Mouse (Mus musculus) adrenal gland, postnatal 10 days (tissue): ENCODE data around the gene Epb41. TPM values are rescaled to one million over a fixed set of nuclear protein-coding genes. Genes with fewer than 3 reads are reported as not detected.

ENCODE experiments used
- DNase-seq: peaks from one replicate; pipeline ENCODE4 v3.0.0; 2021; ENCODE audit warnings: mixed read lengths
- total RNA-seq, 2 experiments: library from RNA; stranded (reverse); gene quantifications; 2 replicates each; pipeline ENCODE4 v1.2.3; 2021

Epb41 gene
- total RNA-seq, 2 experiments from 2014 or later, result 77.8 to 79.6 TPM

- DNase-seq, result no peak
Measured at GRCm38 (mm10) chr4:132043726-132044125, 31.4 kb downstream of the Epb41 start.

DNA sequence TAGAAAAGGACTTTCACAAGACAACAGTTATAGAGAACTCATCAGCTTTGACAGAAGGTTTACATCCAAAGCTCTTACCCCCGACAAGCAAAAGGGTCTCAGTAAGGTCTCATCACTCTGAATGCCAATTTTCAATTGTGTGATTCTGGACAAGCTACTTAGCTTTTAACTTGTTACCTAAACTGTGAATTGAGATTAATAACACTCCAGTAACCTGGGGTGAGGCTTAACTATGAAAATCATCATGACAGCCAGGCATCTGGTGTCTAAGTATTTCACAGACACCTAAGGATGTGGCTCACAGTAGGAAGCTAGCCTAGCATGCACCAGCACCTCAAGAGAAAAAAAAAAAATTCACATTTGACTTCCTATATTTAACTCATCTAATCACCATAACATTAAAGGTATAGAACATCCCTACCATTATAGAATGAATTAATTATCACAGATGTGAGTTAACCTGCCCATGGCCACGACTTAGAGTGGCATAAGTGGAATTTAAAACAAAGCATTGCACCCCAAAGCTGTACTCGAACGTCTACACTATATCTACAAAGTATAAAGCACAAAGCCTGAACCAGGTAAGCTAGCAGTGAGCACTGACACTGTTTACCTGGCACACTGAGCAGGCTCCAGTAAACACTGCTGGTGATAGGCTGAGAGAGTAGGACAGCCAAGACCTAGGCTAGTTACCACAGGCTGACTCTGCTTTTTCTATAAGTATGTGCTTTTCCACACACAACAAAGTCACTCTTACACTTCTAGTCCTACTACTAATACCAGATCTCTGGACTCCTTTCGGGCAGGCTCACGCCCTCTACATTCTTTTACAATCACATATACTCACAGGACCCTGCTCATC, 33.4 kb downstream of the Epb41 start:
- no peak for DNase-seq

DNA sequence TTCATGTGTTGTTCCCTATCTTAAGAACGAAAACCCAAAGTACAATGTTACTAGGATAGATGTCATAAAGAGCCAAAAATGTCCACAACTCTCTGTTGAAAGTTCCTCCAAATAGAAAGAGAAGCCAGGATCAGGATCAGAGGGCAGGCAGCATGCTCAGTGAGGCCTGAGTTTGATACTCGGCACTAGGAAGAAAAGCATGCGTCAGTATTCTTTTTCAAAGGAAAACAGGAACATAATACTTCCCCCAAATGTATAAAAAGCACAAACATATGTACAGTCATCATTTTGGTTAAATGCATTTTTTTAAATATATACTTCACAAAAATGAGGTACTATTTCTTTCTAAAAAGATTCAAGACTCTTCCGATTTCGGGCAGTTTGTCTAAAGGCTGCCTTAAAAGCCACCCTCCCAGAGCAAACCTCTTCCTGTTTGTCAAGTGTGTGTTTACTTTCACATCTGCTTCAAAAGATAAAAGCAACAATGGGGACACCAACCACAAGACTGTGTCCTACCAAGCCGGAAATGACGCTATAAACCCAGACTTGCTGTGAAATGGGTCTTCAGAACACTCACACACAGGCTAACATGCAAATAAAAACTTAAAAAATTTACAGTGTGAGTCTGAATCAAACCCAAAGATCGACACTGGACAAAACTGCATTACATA, 35.0 kb downstream of the Epb41 start:
- no peak for DNase-seq

GRCm38 (mm10) chr4:132039521-132039920, 35.6 kb downstream of the Epb41 start:
- DNase-seq, result no peak

GRCm38 (mm10) chr4:132038809-132039208, 36.3 kb downstream of the Epb41 start:
- no peak for DNase-seq

GRCm38 (mm10) chr4:132037991-132038390, 37.1 kb downstream of the Epb41 start:
- no peak for DNase-seq

GRCm38 (mm10) chr4:132037137-132037536, 38.0 kb downstream of the Epb41 start:
- DNase-seq, result no peak

DNA sequence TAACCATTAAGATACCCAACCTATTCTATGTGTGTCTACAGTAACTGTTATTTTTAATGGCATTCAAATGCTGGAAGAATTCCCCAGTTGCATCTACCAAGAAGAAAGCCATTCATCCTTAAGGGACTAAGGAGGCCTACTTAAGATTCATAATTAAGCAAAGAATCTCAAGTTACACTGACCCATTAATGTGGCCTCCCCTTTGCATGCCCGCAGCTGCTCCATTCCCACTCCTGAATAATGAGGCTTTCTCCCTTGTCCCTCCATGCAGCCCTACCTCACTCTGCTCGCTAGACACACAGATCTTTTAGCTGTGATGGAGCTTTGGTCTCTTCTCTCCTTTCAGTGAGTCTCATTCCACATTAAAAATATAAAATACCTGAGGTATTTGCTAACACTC, 40.9 kb downstream of the Epb41 start:
- DNase-seq, result no peak

GRCm38 (mm10) chr4:132033183-132033582, 41.9 kb downstream of the Epb41 start:
- no peak for DNase-seq

- no peak for DNase-seq
Measured at GRCm38 (mm10) chr4:132029851-132030741, 45.0 kb downstream of the Epb41 start.

DNA sequence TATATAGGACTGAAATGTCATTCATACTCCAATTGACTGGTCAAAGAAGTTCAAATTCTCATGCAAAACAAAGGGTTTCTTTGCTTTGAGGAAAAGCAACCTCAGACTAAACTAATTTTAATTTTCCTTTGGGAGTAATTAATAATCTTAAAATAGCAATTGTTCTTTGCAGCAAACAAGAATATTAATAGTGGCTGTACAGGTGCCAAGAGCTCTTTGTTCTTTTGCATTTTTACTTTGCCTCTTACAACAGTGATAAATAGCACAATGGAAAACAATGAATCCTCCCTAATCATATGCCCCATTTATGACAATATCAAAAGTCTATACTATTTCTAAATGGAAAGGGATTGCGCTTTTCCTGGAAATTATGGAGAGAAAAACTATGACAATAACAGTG, 47.3 kb downstream of the Epb41 start:
- DNase-seq, result no peak

- no peak for DNase-seq
Measured at GRCm38 (mm10) chr4:132027167-132027566, 48.0 kb downstream of the Epb41 start.

DNA sequence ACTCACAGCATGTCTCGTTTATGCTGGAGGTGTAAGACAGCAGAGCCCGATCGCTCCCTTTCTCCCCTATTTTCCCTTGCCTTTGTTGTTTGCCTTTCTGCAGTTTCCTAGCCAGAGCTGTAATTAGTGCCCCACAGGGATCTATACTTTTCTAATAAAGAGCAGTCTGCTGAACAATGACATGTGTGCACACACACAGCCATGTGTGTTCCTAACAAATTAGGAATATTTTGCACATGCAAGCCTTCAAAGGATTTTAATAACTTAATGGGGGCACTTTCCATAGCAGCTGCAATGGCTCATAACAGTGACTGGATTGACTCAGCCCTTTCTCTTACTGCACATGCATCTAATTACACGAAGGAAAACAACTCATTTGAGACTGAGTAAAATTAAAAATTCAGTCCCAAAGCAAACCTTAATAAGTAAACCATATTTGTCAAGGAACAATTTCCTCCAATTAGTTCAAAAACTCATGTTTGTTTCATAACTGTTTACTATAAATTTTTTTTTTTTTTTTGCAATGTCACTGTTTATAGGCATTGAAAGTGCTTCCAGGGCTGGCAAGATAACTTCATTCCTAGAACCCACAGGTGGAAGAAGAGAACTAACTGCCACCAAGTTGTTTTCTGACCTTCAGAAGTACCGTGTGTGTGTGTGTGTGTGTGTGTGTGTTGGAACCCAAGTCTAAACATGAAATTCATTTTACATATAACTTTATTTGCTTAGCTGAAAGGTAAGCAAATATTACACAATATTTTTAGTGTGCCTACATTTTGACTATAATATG, 49.2 kb downstream of the Epb41 start:
- no peak for DNase-seq

GRCm38 (mm10) chr4:132025264-132025663, 49.9 kb downstream of the Epb41 start:
- DNase-seq, result no peak

GRCm38 (mm10) chr4:132023816-132024215, 51.3 kb downstream of the Epb41 start:
- no peak for DNase-seq

GRCm38 (mm10) chr4:132022639-132023038, 52.5 kb downstream of the Epb41 start:
- no peak for DNase-seq

DNA sequence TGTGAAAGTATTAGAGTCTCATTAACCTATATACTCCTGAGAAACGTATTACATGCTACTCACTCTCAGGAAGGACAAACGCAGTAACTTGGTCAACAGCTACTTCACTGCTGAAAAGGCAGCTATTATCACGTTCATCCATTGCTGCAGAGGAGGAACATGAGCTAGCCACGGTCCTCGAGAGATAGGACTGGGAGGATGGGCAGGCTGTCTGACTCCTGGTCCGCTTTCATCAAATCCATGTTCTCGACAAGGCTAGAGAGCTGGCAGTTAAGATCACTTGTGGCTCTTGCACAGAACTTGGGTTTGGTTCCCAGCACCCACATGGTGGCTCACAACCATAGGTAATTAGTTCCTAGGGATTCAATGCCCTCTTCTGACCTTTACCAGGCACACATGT, 53.2 kb downstream of the Epb41 start:
- DNase-seq, result no peak

GRCm38 (mm10) chr4:132018547-132018946, 56.6 kb downstream of the Epb41 start:
- DNase-seq, result no peak

GRCm38 (mm10) chr4:132015374-132015773, 59.7 kb downstream of the Epb41 start:
- no peak for DNase-seq

GRCm38 (mm10) chr4:132011619-132012018, 63.5 kb downstream of the Epb41 start:
- DNase-seq, result no peak

DNA sequence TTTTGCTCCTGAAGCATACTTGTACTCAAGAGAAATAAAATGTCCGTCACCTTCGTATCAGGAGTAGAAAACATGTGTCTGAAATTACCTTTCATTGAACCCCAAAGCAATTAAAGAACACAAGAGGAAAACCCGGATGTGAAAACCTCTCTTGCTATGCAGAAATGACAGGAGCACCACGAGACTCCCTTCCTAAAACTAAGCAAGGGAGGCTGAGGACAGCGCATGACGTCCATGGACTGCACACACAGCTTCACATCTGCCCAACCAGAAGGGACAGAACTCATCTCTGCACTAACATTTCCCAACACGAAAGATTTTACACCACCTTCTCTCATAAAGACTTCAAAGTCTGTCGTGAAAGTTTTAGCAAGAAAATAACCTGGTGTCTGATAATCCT, 64.7 kb downstream of the Epb41 start:
- DNase-seq, result no peak

- no peak for DNase-seq
Measured at GRCm38 (mm10) chr4:132008191-132008590, 66.9 kb downstream of the Epb41 start.
